Mouse (Mus musculus) adrenal gland, adult 18-20 months (tissue): ENCODE measurements around the gene Lama5. TPM values are rescaled to one million over a fixed set of nuclear protein-coding genes. Genes with fewer than 3 reads are reported as not detected.

Source experiments
- DNase-seq, 2 experiments: peaks; one replicate each; pipeline ENCODE4 v3.0.0; 2021 to 2022; ENCODE audit warnings: low spot score in 2 of 2
- microRNA-seq, 2 experiments: library from miRNA; unstranded; fragments of <30 nt; microRNA quantifications; one replicate each; pipeline ENCODE4 v1.2.0; 2021; ENCODE audit warnings: borderline number of aligned reads in 2 of 2
- total RNA-seq, 2 experiments: library from RNA; stranded (reverse); gene quantifications; 1 replicate in 1 of 2; 2 replicates in 1 of 2; pipeline ENCODE4 v1.2.3; 2021

Lama5 gene
- total RNA-seq, 2 experiments from 2014 or later, result 31.5 to 61.3 TPM

GRCm38 (mm10) chr2:180154796-180155195 is 70.9 kb downstream of the Lama5 start:
- DNase-seq, result no peak

GRCm38 (mm10) chr2:180148551-180148950 is 77.1 kb downstream of the Lama5 start:
- no peak for DNase-seq

GRCm38 (mm10) chr2:180147379-180147778 is 78.3 kb downstream of the Lama5 start:
- DNase-seq, result no peak

GRCm38 (mm10) chr2:180146091-180146490 is 79.6 kb downstream of the Lama5 start:
- DNase-seq, result no peak

- DNase-seq, result no peak
Measured at GRCm38 (mm10) chr2:180135414-180135813, 90.2 kb downstream of the Lama5 start.

- no peak for DNase-seq
Measured at GRCm38 (mm10) chr2:180133911-180134310, 91.7 kb downstream of the Lama5 start.

- DNase-seq, result no peak
Measured at GRCm38 (mm10) chr2:180133231-180133630, 92.4 kb downstream of the Lama5 start.

- no peak for DNase-seq
Measured at GRCm38 (mm10) chr2:180127675-180128074, 98.0 kb downstream of the Lama5 start.

Small RNA genes lying within 50 kb of the gene (microRNA-seq; reads per million reads assigned to microRNA genes)
- 0 reads per million in 2 experiments for gene Mir3091
- 0 reads per million in 2 experiments for gene Mir7005

Other genes starting within 250 kb of the Lama5 start
- gene Taf4, start 249.2 kb downstream of the Lama5 start, total RNA-seq, result 10 to 100 TPM; 17.2 to 19.9 TPM
- gene Lsm14b, start 200.9 kb downstream of the Lama5 start, total RNA-seq, result 10 to 100 TPM; 35.9 to 44.5 TPM
- 100 to 1,000 TPM; 207 to 235 TPM for gene Psma7, start 183.4 kb downstream of the Lama5 start, total RNA-seq
- 10 to 100 TPM in 1 of 2 experiments, 1 to 10 TPM in 1; 4.9 to 13.5 TPM for gene Ss18l1, start 183.3 kb downstream of the Lama5 start, total RNA-seq
- gene Mtg2, start 155.3 kb downstream of the Lama5 start, total RNA-seq, result 10 to 100 TPM; 14.6 to 15.3 TPM
- gene Hrh3, start 121.4 kb downstream of the Lama5 start, total RNA-seq, result under 1 TPM in 1 of 2 experiments, not detected in 1; 0.10 TPM
- gene Osbpl2, start 106.6 kb downstream of the Lama5 start, total RNA-seq, result 10 to 100 TPM; 36.9 to 37.5 TPM
- gene Adrm1, start 54.4 kb downstream of the Lama5 start, total RNA-seq, result 100 to 1,000 TPM; 179 to 198 TPM
- 100 to 1,000 TPM; 777 to 810 TPM for gene Rps21, start 31.5 kb upstream of the Lama5 start, total RNA-seq
- 10 to 100 TPM; 12.1 to 15.6 TPM for gene Cables2, start 47.6 kb upstream of the Lama5 start, total RNA-seq
- gene Rbbp8nl, start 64.0 kb upstream of the Lama5 start, total RNA-seq, result not detected
- gene Gata5, start 108.8 kb upstream of the Lama5 start, total RNA-seq, result under 1 TPM in 1 of 2 experiments, not detected in 1; 0.16 TPM
- 1 to 10 TPM; 1.9 to 2.7 TPM for gene Slco4a1, start 230.4 kb upstream of the Lama5 start, total RNA-seq